Mouse (Mus musculus) forebrain, embryonic 13.5 days (tissue): ENCODE measurements at regions not wholly inside any gene's neighbourhood (a gene's known extent, or its start where the extent isn't known, plus 50 kb on each side); places are given as distances from the start of the nearest gene placed in this dataset.
A peak's percentile ranks its signal among the peaks of the same experiment; 100 is the strongest.

Experiments used
- ATAC-seq: fragments of 200-750 bp; cut with Nextera tagmentation; 2 replicates; pipeline ENCODE4 v1.8.0; 2017
- H3K27ac ChIP-seq: fragments of 300-500 bp; sonication (generic); 2 replicates; pipeline ENCODE4 v1.5.1; 2015; ENCODE audit warnings: inconsistent platforms, mild to moderate bottlenecking, moderate library complexity
- H3K27me3 ChIP-seq: fragments of 300-500 bp; sonication (generic); 2 replicates; pipeline ENCODE4 v1.6.1; 2015; ENCODE audit warnings: mild to moderate bottlenecking, inconsistent platforms
- H3K36me3 ChIP-seq: fragments of 300-500 bp; sonication (generic); 2 replicates; pipeline ENCODE4 v1.6.1; 2015; ENCODE audit warnings: mild to moderate bottlenecking, inconsistent platforms; ENCODE audit not compliant: poor library complexity, severe bottlenecking
- H3K4me1 ChIP-seq: fragments of 300-500 bp; sonication (generic); 2 replicates; pipeline ENCODE4 v1.6.1; 2015; ENCODE audit warnings: inconsistent platforms
- H3K4me2 ChIP-seq: fragments of 300-500 bp; sonication (generic); 2 replicates; pipeline ENCODE4 v1.6.1; 2015; ENCODE audit warnings: inconsistent platforms, mild to moderate bottlenecking, moderate library complexity
- H3K4me3 ChIP-seq: fragments of 300-500 bp; sonication (generic); 2 replicates; pipeline ENCODE4 v1.5.1; 2015; ENCODE audit warnings: mild to moderate bottlenecking, inconsistent platforms
- H3K9ac ChIP-seq: fragments of 300-500 bp; sonication (generic); 2 replicates; pipeline ENCODE4 v1.6.1; 2015; ENCODE audit warnings: mild to moderate bottlenecking, inconsistent platforms
- H3K9me3 ChIP-seq: fragments of 300-500 bp; sonication (generic); replicated peaks from 2 replicates; pipeline ENCODE4 v1.6.1; 2016; ENCODE audit warnings: inconsistent platforms
- WGBS: fragments of 180-500 bp; shearing (Covaris S2); methylation state at CpG from one replicate; pipeline ENCODE4 v1.1.7; 2015; 5-methylcytosine and 5-hydroxymethylcytosine counted together

GRCm38 (mm10) chr8:39695331-39695730 lies 979.5 kb upstream of the Adam24 start:
- no peak for ATAC-seq
- H3K36me3 ChIP-seq: no peaks in the 10 kb centered on the region
- H3K4me2 ChIP-seq: no peak overlapping the region
- 88% methylated on average over 3 of the region's 3 CpGs for whole genome bisulfite sequencing
- H3K4me1 ChIP-seq: no peaks in the 10 kb centered on the region
- H3K4me3 ChIP-seq: no peak overlapping the region
- no peak overlapping the region for H3K9ac ChIP-seq
- no peak overlapping the region for H3K27ac ChIP-seq
- H3K27me3 ChIP-seq: no peaks in the 10 kb centered on the region
- H3K9me3 ChIP-seq: no peaks in the 10 kb centered on the region

- Histone ChIP-seq H3K27me3 (no peaks in the 10 kb centered on the region), H3K4me3 (no peak overlapping the region), H3K27ac (no peak overlapping the region), H3K4me1 (no peaks in the 10 kb centered on the region), H3K4me2 (no peak overlapping the region), H3K9ac (no peak overlapping the region), H3K36me3 (no peaks in the 10 kb centered on the region), H3K9me3 (no peaks in the 10 kb centered on the region)
- ATAC-seq: no peak
- WGBS: 92% methylated on average over 1 of the region's 1 CpGs
These were observed 969.0 kb upstream of the Adam24 start for GRCm38 (mm10) chr8:39705843-39706242.

GRCm38 (mm10) chr8:39742377-39742776 lies 932.5 kb upstream of the Adam24 start:
- Histone ChIP-seq H3K4me3 (no peak overlapping the region), H3K36me3 (no peaks in the 10 kb centered on the region), H3K4me2 (no peak overlapping the region), H3K27ac (no peak overlapping the region), H3K9ac (no peak overlapping the region), H3K4me1 (no peaks in the 10 kb centered on the region), H3K9me3 (no peaks in the 10 kb centered on the region), H3K27me3 (no peaks in the 10 kb centered on the region)
- ATAC-seq: no peak

- Histone ChIP-seq H3K27me3 (no peaks in the 10 kb centered on the region), H3K9ac (no peak overlapping the region), H3K4me2 (no peak overlapping the region), H3K9me3 (no peaks in the 10 kb centered on the region), H3K4me1 (no peaks in the 10 kb centered on the region), H3K36me3 (no peaks in the 10 kb centered on the region), H3K4me3 (no peak overlapping the region), H3K27ac (no peak overlapping the region)
- 83% methylated on average over 5 of the region's 5 CpGs for WGBS
- ATAC-seq: no peak
These were observed 928.7 kb upstream of the Adam24 start for GRCm38 (mm10) chr8:39746225-39746624.

GRCm38 (mm10) chr8:39759905-39760304 lies 915.0 kb upstream of the Adam24 start:
- Histone ChIP-seq H3K4me1 (no peaks in the 10 kb centered on the region), H3K4me3 (no peak overlapping the region), H3K9ac (no peak overlapping the region), H3K27ac (no peak overlapping the region), H3K4me2 (no peak overlapping the region), H3K27me3 (no peaks in the 10 kb centered on the region), H3K36me3 (no peaks in the 10 kb centered on the region), H3K9me3 (no peaks in the 10 kb centered on the region)
- no peak for ATAC-seq

GRCm38 (mm10) chr8:39779449-39779848 lies 895.4 kb upstream of the Adam24 start:
- no peaks in the 10 kb centered on the region for H3K36me3 ChIP-seq
- no peak overlapping the region for H3K9ac ChIP-seq
- peak; percentile 58; the same call in 1 of the 2 replicates for ATAC-seq
- no peaks in the 10 kb centered on the region for H3K9me3 ChIP-seq
- no peaks in the 10 kb centered on the region for H3K4me1 ChIP-seq
- 57% methylated on average over 6 of the region's 6 CpGs for whole genome bisulfite sequencing
- no peak overlapping the region for H3K4me2 ChIP-seq
- H3K27ac ChIP-seq: no peak overlapping the region
- no peak overlapping the region for H3K4me3 ChIP-seq
- H3K27me3 ChIP-seq: no peaks in the 10 kb centered on the region

GRCm38 (mm10) chr8:39780169-39780568 lies 894.7 kb upstream of the Adam24 start:
- Histone ChIP-seq H3K4me2 (no peak overlapping the region), H3K27me3 (no peaks in the 10 kb centered on the region), H3K9ac (no peak overlapping the region), H3K4me1 (no peaks in the 10 kb centered on the region), H3K27ac (no peak overlapping the region), H3K9me3 (no peaks in the 10 kb centered on the region), H3K4me3 (no peak overlapping the region), H3K36me3 (no peaks in the 10 kb centered on the region)
- 88% methylated on average over 4 of the region's 4 CpGs for WGBS
- ATAC-seq: no peak

- WGBS: 89% methylated on average over 3 of the region's 3 CpGs
These were observed 893.3 kb upstream of the Adam24 start for GRCm38 (mm10) chr8:39781424-39782161.

GRCm38 (mm10) chr8:39782162-39782530 lies 892.7 kb upstream of the Adam24 start:
- H3K9me3 ChIP-seq: no peaks in the 10 kb centered on the region
- ATAC-seq: peak; percentile 30; the same call in 1 of the 2 replicates
- H3K27me3 ChIP-seq: no peaks in the 10 kb centered on the region
- no peak overlapping the region for H3K4me2 ChIP-seq
- H3K4me3 ChIP-seq: no peak overlapping the region
- H3K4me1 ChIP-seq: no peaks in the 10 kb centered on the region
- no peak overlapping the region for H3K27ac ChIP-seq
- H3K36me3 ChIP-seq: no peaks in the 10 kb centered on the region
- 82% methylated on average over 2 of the region's 2 CpGs for WGBS
- no peak overlapping the region for H3K9ac ChIP-seq

More at GRCm38 (mm10) chr8:39781424-39782161, 893.3 kb upstream of the Adam24 start:
- no peaks in the 10 kb centered on the region for H3K27me3 ChIP-seq
- H3K4me2 ChIP-seq: no peak overlapping the region
- no peaks in the 10 kb centered on the region for H3K4me1 ChIP-seq
- ATAC-seq: no peak
- H3K4me3 ChIP-seq: no peak overlapping the region
- H3K36me3 ChIP-seq: no peaks in the 10 kb centered on the region
- no peaks in the 10 kb centered on the region for H3K9me3 ChIP-seq
- H3K27ac ChIP-seq: no peak overlapping the region
- H3K9ac ChIP-seq: no peak overlapping the region
